Mouse (Mus musculus) lung, embryonic 14.5 days (tissue): ENCODE data around the gene Myo1a. TPM values are rescaled to one million over a fixed set of nuclear protein-coding genes. Genes with fewer than 3 reads are reported as not detected.

Experiments used
- ATAC-seq: fragments of 200-750 bp; cut with Nextera tagmentation; 2 replicates; pipeline ENCODE4 v1.8.0; 2017; ENCODE audit warnings: mild to moderate bottlenecking, moderate TSS enrichment, moderate library complexity; ENCODE audit not compliant: insufficient read depth
- DNase-seq: peaks from one replicate; pipeline ENCODE4 v3.0.0-alpha.2; 2015
- H3K27ac ChIP-seq: fragments of 300-500 bp; sonication (generic); 2 replicates; pipeline ENCODE4 v1.5.1; 2014; ENCODE audit warnings: low read depth, mild to moderate bottlenecking, moderate library complexity
- H3K27me3 ChIP-seq: fragments of 300-500 bp; sonication (generic); 2 replicates; pipeline ENCODE4 v1.6.1; 2014; ENCODE audit warnings: low read length, control low read depth; ENCODE audit not compliant: insufficient read depth
- H3K36me3 ChIP-seq: fragments of 300-500 bp; sonication (generic); 2 replicates; pipeline ENCODE4 v1.6.1; 2014; ENCODE audit warnings: control low read depth; ENCODE audit not compliant: insufficient read depth
- H3K4me1 ChIP-seq: fragments of 300-500 bp; sonication (generic); 2 replicates; pipeline ENCODE4 v1.6.1; 2014; ENCODE audit warnings: antibody characterized with exemption, control low read depth; ENCODE audit not compliant: insufficient read depth
- H3K4me2 ChIP-seq: fragments of 300-500 bp; sonication (generic); 2 replicates; pipeline ENCODE4 v1.6.1; 2014; ENCODE audit warnings: mild to moderate bottlenecking
- H3K4me3 ChIP-seq: fragments of 300-500 bp; sonication (generic); 2 replicates; pipeline ENCODE4 v1.5.1; 2014; ENCODE audit warnings: low read depth, low read length
- H3K9ac ChIP-seq: fragments of 300-500 bp; sonication (generic); 2 replicates; pipeline ENCODE4 v1.6.1; 2014
- H3K9me3 ChIP-seq: fragments of 300-500 bp; sonication (generic); 2 replicates; pipeline ENCODE4 v1.6.1; 2016; ENCODE audit warnings: low read depth, low read length, control low read depth
- CTCF ChIP-seq: IDR thresholded peaks from 2 replicates; pipeline ENCODE4 v1.5.1; 2016; ENCODE audit warnings: antibody characterized with exemption, low read depth
- WGBS: fragments of 180-500 bp; shearing (Covaris S2); extraction: QIAGEN DNeasy Blood & Tissue Kit; methylation state at CpG from one replicate; pipeline ENCODE4 v1.1.7; 2014; 5-methylcytosine and 5-hydroxymethylcytosine counted together
- polyA plus RNA-seq: library from polyadenylated mRNA; unstranded; fragments of >200 nt; fragmentation: Nextera tagmentation; extraction: Ambion mirVana; gene quantifications from 2 replicates; pipeline ENCODE4 v1.2.1, GENCODE M21; 2014

The Myo1a gene
- polyA plus RNA-seq, 1 experiment from 2014 or later: 0.28 TPM

DNA sequence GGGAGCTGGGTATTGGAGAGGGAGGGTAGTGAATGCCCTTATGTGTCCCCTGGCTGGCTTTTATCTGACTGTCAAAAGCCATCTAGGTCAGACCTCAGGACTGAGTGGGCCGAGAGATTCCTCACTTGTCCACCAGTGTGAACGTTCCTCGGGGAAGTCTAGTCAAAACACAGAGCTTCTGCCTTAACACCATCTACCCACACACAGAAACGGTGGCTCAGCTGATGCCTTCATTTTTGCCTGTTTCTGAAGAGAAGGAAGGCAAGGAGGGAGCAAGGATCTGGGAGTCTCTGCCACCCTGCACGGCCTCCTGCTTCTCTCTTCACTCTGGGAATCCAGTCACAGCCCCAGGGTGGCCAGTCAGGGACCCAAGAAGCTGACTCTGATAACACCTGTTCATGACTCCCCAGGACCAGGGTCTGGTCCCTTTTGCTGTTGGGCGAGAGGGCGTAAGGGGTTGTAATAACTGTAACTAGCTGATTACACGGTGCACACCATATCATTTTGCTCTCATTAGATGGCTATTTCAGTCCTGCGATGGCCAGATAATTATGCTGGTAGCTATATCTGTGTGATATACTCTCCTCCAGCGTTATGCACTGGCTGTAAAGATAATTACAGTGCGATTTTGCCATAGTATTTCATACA, 25.4 kb downstream of the Myo1a start:
- Histone ChIP-seq H3K9me3 (no peaks in the 10 kb centered on the region), H3K4me1 (no peaks in the 10 kb centered on the region), H3K27ac (no peak overlapping the region), H3K4me2 (no peak overlapping the region), H3K36me3 (no peaks in the 10 kb centered on the region), H3K4me3 (no peak overlapping the region), H3K27me3 (0 out of 2 replicates have a peak, but pooled peaks cover 2% of the 10 kb centered on the region), H3K9ac (no peak overlapping the region)
- TF ChIP-seq CTCF: no peak
- WGBS: 60% methylated on average over 11 of the region's 11 CpGs
- ATAC-seq: peak; percentile 29; the same call in 1 of the 2 replicates
- no peak for DNase-seq

DNA sequence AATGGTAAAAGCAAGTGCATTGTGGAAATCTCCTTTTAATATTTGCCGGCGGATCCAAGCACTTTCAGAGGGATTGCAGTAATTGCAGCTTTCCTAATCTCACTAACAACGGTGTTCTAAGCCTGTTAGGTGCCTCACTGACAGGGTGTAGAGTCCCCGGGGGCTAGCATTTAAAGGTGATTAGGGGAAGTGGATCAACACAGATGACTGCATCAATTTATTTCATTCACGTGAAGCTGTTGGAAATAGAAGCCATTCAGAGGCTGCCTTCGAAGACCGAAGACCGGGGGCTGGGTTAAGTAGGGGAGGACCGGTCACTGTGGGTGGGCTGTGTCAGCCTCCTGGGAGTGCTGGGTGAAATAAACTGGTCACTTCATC, 26.0 kb downstream of the Myo1a start:
- H3K4me2 ChIP-seq: no peak overlapping the region
- ATAC-seq: no peak
- H3K4me1 ChIP-seq: no peaks in the 10 kb centered on the region
- no peak overlapping the region for H3K9ac ChIP-seq
- H3K27ac ChIP-seq: no peak overlapping the region
- 0 out of 2 replicates have a peak, but pooled peaks cover 1% of the 10 kb centered on the region for H3K27me3 ChIP-seq
- 36% methylated on average over 9 of the region's 9 CpGs for WGBS
- DNase-seq: no peak
- H3K36me3 ChIP-seq: no peaks in the 10 kb centered on the region
- TF ChIP-seq CTCF: no peak
- no peak overlapping the region for H3K4me3 ChIP-seq
- H3K9me3 ChIP-seq: no peaks in the 10 kb centered on the region

DNA sequence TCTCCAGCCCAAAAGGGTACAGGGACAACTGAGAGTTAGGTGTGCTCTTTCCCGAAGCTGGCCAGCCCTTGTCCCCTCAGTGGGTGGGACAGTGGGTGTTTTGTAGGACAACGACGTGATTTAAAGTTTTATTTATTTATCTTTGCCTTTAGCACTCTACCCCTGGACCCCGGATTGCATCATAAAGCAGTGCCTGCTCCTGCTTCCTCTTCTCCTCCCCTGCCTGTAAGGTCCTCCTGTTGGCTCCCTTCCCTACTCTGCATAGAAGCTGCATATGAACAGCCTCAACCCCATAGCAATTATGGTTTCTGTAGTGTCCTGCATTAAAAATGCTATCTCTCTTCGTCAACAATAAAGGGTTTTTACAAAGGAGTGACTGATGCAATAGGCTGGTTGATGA, 26.4 kb downstream of the Myo1a start:
- no peak overlapping the region for H3K4me3 ChIP-seq
- H3K4me2 ChIP-seq: no peak overlapping the region
- H3K36me3 ChIP-seq: no peaks in the 10 kb centered on the region
- no peaks in the 10 kb centered on the region for H3K4me1 ChIP-seq
- H3K27ac ChIP-seq: no peak overlapping the region
- no peak for ATAC-seq
- H3K9me3 ChIP-seq: no peaks in the 10 kb centered on the region
- no peak overlapping the region for H3K9ac ChIP-seq
- no peaks in the 10 kb centered on the region for H3K27me3 ChIP-seq
- no peak for DNase-seq
- no peak for TF ChIP-seq CTCF
- WGBS: 21% methylated on average over 5 of the region's 5 CpGs

DNA sequence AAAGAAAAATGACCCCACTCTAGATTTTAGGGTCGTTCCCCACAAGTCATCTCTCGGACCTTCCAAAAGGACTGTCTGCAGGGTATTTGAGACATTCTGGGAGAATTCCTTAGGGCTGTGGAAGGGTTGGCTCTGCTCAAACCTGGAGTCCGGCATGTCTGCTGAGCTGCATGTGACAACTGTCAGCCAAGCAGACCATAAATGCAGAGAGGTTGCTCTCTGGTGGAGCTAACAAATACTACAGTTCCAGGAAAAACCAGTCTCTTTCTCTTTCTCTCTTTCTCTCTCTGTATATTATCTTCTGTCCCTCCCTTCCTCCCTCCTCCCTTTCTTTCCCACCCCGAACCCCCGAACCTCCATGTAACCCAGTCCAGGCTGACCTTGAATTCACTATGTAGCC, 29.5 kb downstream of the Myo1a start:
- no peak overlapping the region for H3K4me2 ChIP-seq
- no peaks in the 10 kb centered on the region for H3K36me3 ChIP-seq
- no peak overlapping the region for H3K27ac ChIP-seq
- no peaks in the 10 kb centered on the region for H3K27me3 ChIP-seq
- no peaks in the 10 kb centered on the region for H3K9me3 ChIP-seq
- H3K9ac ChIP-seq: no peak overlapping the region
- H3K4me3 ChIP-seq: no peak overlapping the region
- TF ChIP-seq CTCF: peak; percentile 70
- no peaks in the 10 kb centered on the region for H3K4me1 ChIP-seq
- ATAC-seq (no peak), DNase-seq (peak; percentile 77)
- WGBS: 35% methylated on average over 5 of the region's 5 CpGs

DNA sequence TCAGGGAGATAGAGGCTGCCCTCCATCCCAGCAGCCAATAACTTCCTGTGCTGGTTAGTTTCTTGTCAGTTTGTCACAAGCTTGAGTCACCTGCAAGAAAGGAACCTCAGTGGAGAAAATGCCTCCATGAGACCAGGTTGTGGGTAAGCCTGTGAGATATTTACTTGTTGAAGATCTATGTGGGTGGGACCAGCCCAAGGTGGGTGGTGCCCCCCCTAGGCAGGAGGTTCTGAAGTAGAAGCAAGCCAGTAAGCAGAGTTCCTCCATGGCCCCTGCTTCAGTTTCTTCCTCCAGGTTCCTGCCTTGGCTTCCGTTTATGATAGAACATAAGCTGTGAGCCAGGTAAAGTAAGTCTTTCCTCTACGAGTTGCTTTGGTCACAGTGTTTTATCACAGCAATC, 31.3 kb downstream of the Myo1a start:
- H3K4me1 ChIP-seq: peaks cover 7% of the 10 kb centered on the region; the same call in 1 of the 2 replicates
- H3K9me3 ChIP-seq: no peaks in the 10 kb centered on the region
- H3K4me3 ChIP-seq: no peak overlapping the region
- ATAC-seq: no peak
- WGBS: 76% methylated on average over 2 of the region's 2 CpGs
- no peak for DNase-seq
- peaks cover under 1% of the 10 kb centered on the region; the same call in 1 of the 2 replicates for H3K36me3 ChIP-seq
- no peaks in the 10 kb centered on the region for H3K27me3 ChIP-seq
- TF ChIP-seq CTCF: no peak
- H3K9ac ChIP-seq: no peak overlapping the region
- H3K4me2 ChIP-seq: no peak overlapping the region
- no peak overlapping the region for H3K27ac ChIP-seq

DNA sequence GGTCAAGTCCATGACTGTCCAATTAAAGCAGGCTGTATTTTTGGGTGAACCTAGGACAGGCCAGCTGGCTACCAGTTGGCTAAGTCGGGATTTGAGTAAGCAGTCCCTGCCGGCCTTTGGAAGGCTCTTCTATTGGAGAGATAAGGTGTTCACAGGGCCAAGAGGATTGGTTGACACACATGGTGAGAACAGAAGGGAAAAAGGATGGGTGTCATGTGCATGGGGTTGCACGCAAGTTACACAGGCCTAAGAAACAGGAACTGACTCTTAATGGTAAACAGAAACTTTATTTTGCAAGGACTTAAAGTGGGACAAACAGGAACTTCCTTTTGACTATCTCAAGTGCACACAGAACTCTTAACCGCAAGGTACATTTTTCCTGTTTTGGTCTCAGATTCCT, 31.9 kb downstream of the Myo1a start:
- Histone ChIP-seq H3K4me2 (no peak overlapping the region), H3K9me3 (no peaks in the 10 kb centered on the region), H3K9ac (no peak overlapping the region), H3K4me3 (no peak overlapping the region), H3K36me3 (peaks cover 7% of the 10 kb centered on the region), H3K4me1 (peaks cover 7% of the 10 kb centered on the region; the same call in 1 of the 2 replicates), H3K27me3 (no peaks in the 10 kb centered on the region), H3K27ac (no peak overlapping the region)
- DNase-seq (no peak), ATAC-seq (no peak)
- 50% methylated on average over 4 of the region's 4 CpGs for WGBS
- TF ChIP-seq CTCF: no peak

DNA sequence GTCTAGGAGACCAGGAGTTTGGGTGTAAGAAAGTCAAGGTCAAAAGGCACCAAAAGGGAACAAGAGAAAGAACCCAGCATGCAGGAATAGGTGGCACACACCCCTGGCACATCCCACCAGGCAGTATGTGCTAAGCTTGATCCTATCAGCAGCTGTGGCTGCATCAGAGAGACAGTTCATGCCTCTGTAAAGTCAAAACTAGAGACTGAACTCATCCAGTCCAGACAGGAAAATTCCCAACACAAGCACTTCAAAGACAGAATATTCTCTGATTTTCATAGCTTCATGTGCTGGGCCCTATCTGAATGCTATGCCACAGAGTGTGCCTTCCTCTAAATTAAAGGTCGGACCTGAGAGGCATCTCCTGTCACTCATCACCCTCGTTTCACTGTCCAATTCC, 32.6 kb downstream of the Myo1a start:
- Histone ChIP-seq H3K4me2 (no peak overlapping the region), H3K4me1 (peaks cover 7% of the 10 kb centered on the region; the same call in 1 of the 2 replicates), H3K27me3 (no peaks in the 10 kb centered on the region), H3K9ac (no peak overlapping the region), H3K27ac (no peak overlapping the region), H3K36me3 (peaks cover 14% of the 10 kb centered on the region), H3K4me3 (no peak overlapping the region), H3K9me3 (no peaks in the 10 kb centered on the region)
- TF ChIP-seq CTCF: no peak
- 14% methylated on average over 2 of the region's 2 CpGs for WGBS
- no peak for ATAC-seq
- no peak for DNase-seq
